Mouse (Mus musculus): Measurements from ENCODE around the gene Ugcg. TPM values are rescaled to one million over a fixed set of nuclear protein-coding genes. Genes with fewer than 3 reads are reported as not detected.

Gene Ugcg
- total RNA-seq (2023) = 10 to 100 TPM; 29.5 to 30.1 TPM

DNA sequence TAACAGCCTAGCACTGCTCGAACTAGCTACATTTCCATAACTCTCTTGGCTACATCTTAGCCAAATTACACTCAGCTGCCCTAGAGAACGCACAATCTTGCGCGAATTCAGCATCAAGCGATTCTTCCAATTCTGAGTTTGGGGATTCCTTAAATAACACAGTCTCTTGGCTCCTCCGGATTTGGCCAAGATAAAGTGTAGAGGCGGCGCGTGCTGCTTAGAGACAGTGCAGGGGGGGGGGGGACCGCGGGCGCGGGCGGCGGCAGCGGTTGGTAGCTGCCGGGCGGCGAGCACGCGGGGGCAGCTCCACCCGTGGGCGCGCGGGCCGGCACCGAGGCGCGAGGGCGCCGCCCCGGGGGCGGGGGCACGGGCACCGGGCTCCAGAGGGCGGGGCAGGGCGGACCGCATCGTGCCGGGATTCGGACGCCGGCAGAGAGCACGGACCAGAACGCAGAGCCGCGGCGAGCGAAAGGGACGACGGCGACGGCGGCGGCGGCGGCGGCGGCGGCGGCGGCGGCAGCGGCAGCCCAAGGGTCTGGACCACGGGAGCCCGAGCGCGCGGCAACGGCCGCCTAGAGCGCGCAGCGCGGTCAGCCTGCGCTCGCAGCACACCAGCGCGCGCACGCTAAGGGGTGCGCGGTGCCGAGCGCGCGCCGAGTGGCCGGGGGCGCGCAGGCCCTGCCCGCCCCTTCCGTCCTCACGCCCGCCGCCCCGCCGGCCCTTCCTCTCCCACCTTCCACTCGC lies at the start of gene Ugcg:
TSS of gene Ugcg (plus strand) at position 456 of the 744 bp plus-strand sequence.

Other genes with a start within 250 kb of the Ugcg start
- gene Zkscan16, start 245.6 kb upstream of the Ugcg start, total RNA-seq (2023) = not detected
- 10 to 100 TPM; 19.9 to 23.1 TPM for gene Ptgr1, start 202.1 kb upstream of the Ugcg start, total RNA-seq (2023)
- 1 to 10 TPM; 6.2 to 8.6 TPM for gene Dnajc25, start 194.2 kb upstream of the Ugcg start, total RNA-seq (2023)
- 1 to 10 TPM in 1 of 2 experiments, under 1 TPM in 1; 0.49 to 3.3 TPM for gene Gm20503, start 186.0 kb upstream of the Ugcg start, total RNA-seq (2023)
- gene Gng10, start 154.2 kb upstream of the Ugcg start, total RNA-seq (2023) = 10 to 100 TPM; 81.5 to 92.8 TPM
- not detected for gene AI481877, start 50.3 kb upstream of the Ugcg start, total RNA-seq (2023)
- 10 to 100 TPM; 42.5 to 58.8 TPM for gene Susd1, start 249.4 kb downstream of the Ugcg start, total RNA-seq (2023)

All from neutrophil, adult 59 days (primary cell).